Mouse (Mus musculus) heart, adult 2 months (tissue): ENCODE measurements around the gene Caly. TPM values are rescaled to one million over a fixed set of nuclear protein-coding genes. Genes with fewer than 3 reads are reported as not detected.

Experiments used
- DNase-seq, 2 experiments: peaks; one replicate each; pipeline ENCODE4 v3.0.0; 2021
- H3K27ac ChIP-seq: fragments of 200-600 bp; 2 replicates; pipeline ENCODE4 v1.8.1; 2022
- H3K27me3 ChIP-seq: fragments of 200-500 bp; 2 replicates; pipeline ENCODE4 v1.6.1; 2012; ENCODE audit warnings: mild to moderate bottlenecking, low read length, inconsistent platforms, mixed read lengths; ENCODE audit not compliant: control insufficient read depth, insufficient read depth
- H3K36me3 ChIP-seq: fragments of 200-500 bp; 2 replicates; pipeline ENCODE4 v1.6.1; 2012; ENCODE audit warnings: low read length, inconsistent platforms; ENCODE audit not compliant: control insufficient read depth, insufficient read depth
- H3K4me1 ChIP-seq: fragments of 200-500 bp; 2 replicates; pipeline ENCODE4 v1.6.1; 2011; ENCODE audit warnings: low read length; ENCODE audit not compliant: control insufficient read depth, insufficient read depth
- H3K4me3 ChIP-seq: fragments of 200-600 bp; 2 replicates; pipeline ENCODE4 v1.8.1; 2022
- H3K79me2 ChIP-seq: fragments of 200-500 bp; replicated peaks from 2 replicates; pipeline ENCODE4 v1.6.1; 2012; ENCODE audit warnings: mild to moderate bottlenecking, inconsistent platforms, low read length, moderate library complexity, mixed read lengths; ENCODE audit not compliant: control insufficient read depth, insufficient read depth
- H3K9ac ChIP-seq: fragments of 200-500 bp; 2 replicates; pipeline ENCODE4 v1.6.1; 2012; ENCODE audit warnings: low read depth, mild to moderate bottlenecking, control low read depth, inconsistent platforms, low read length, mixed read lengths
- CTCF ChIP-seq: fragments of 200-600 bp; IDR thresholded peaks from 2 replicates; pipeline ENCODE4 v1.8.1; 2022; ENCODE audit warnings: antibody characterized with exemption, mild to moderate bottlenecking, moderate library complexity
- EP300 ChIP-seq: fragments of 200-500 bp; IDR thresholded peaks from 2 replicates; pipeline ENCODE4 v1.6.1; 2011; ENCODE audit warnings: low read depth, low read length, control low read depth; ENCODE audit not compliant: insufficient read depth
- POLR2A ChIP-seq: fragments of 200-500 bp; IDR thresholded peaks from 2 replicates; pipeline ENCODE4 v1.6.1; 2011; ENCODE audit warnings: mild to moderate bottlenecking, low read depth, low read length, control low read depth; ENCODE audit not compliant: insufficient read depth
- WGBS: fragments of 180-500 bp; shearing (Covaris S2); methylation state at CpG from one replicate; pipeline ENCODE4 v1.1.7; 2018; 5-methylcytosine and 5-hydroxymethylcytosine counted together
- intact Hi-C: fragments of 180-260 bp; cut with DNase I; formaldehyde crosslinking; loops from one replicate; pipeline ENCODE4 v1.15.1; 2025
- polyA plus RNA-seq: library from polyadenylated mRNA; depleted of rRNA; stranded (reverse); fragments of >200 nt; gene quantifications from 2 replicates; pipeline ENCODE4 v1.2.3, GENCODE M21; 2012
- total RNA-seq, 2 experiments: library from RNA; stranded (reverse); gene quantifications; 2 replicates each; pipeline ENCODE4 v1.2.3; 2021

The Caly gene
- total and polyA plus RNA-seq, 3 experiments, result 0.10 to 0.23 TPM; not detected in 1

GRCm38 (mm10) chr7:140111943-140112342 is 29.6 kb upstream of the Caly start:
- TF ChIP-seq CTCF (no peak), EP300 (no peak), POLR2A (no peak)
- H3K4me1 ChIP-seq, result no peaks in the 10 kb centered on the region; the same call in 1 of the 2 replicates
- DNase-seq, result no peak
- no peaks in the 10 kb centered on the region for H3K27me3 ChIP-seq
- intact Hi-C loops, result no loop called here
- H3K4me3 ChIP-seq, result no peak overlapping the region
- H3K27ac ChIP-seq, result no peak overlapping the region
- no peak overlapping the region for H3K9ac ChIP-seq
- 43% methylated on average over 3 of the region's 3 CpGs for WGBS
- 0 out of 2 replicates have a peak, but pooled peaks cover under 1% of the 10 kb centered on the region for H3K36me3 ChIP-seq
- H3K79me2 ChIP-seq, result no peaks in the 10 kb centered on the region; the same call in 1 of the 2 replicates

GRCm38 (mm10) chr7:140104009-140104408 is 21.7 kb upstream of the Caly start:
- no peaks in the 10 kb centered on the region for H3K79me2 ChIP-seq
- no peaks in the 10 kb centered on the region for H3K36me3 ChIP-seq
- peaks cover 2% of the 10 kb centered on the region; the same call in 1 of the 2 replicates for H3K4me1 ChIP-seq
- WGBS, result 70% methylated on average over 4 of the region's 4 CpGs
- TF ChIP-seq EP300 (no peak), CTCF (no peak), POLR2A (no peak)
- DNase-seq, result no peak
- intact Hi-C loops, result no loop called here
- no peak overlapping the region for H3K4me3 ChIP-seq
- H3K9ac ChIP-seq, result no peak overlapping the region
- H3K27me3 ChIP-seq, result no peaks in the 10 kb centered on the region
- H3K27ac ChIP-seq, result no peak overlapping the region

GRCm38 (mm10) chr7:140101993-140102860 is 19.9 kb upstream of the Caly start, which contains the start of gene Fuom:
Fuom (minus strand) TSS chr7:140102441.
- no peaks in the 10 kb centered on the region for H3K27me3 ChIP-seq
- H3K4me1 ChIP-seq, result peaks cover 2% of the 10 kb centered on the region; the same call in 1 of the 2 replicates
- no peaks in the 10 kb centered on the region for H3K36me3 ChIP-seq
- no peaks in the 10 kb centered on the region for H3K79me2 ChIP-seq
- WGBS, result under 1% methylated on average over 30 of the region's 30 CpGs
- H3K27ac ChIP-seq, result peak within 1 kb of the TSS; percentile 85
- DNase-seq, result peak; percentile 90 to 91
- intact Hi-C loops, result loop anchor here (1.0 to 2.0 kb wide), 2 partner anchors 15 to 66 kb away; partner anchors contain the start of genes Echs1, Tubgcp2 and Zfp511
- H3K9ac ChIP-seq, result peak within 1 kb of the TSS; percentile 68
- peak within 1 kb of the TSS; percentile 65 for H3K4me3 ChIP-seq
- TF ChIP-seq CTCF (no peak), POLR2A (peak; percentile 76), EP300 (no peak)

GRCm38 (mm10) chr7:140101498-140101897 is 19.1 kb upstream of the Caly start:
- 0 out of 2 replicates have a peak overlapping the region, but pooled peaks have one; percentile 37 for H3K27ac ChIP-seq
- TF ChIP-seq EP300 (no peak; the same call in 1 of the 2 replicates), CTCF (no peak), POLR2A (no peak)
- 74% methylated on average over 10 of the region's 10 CpGs for WGBS
- DNase-seq, result no peak
- peaks cover 2% of the 10 kb centered on the region; the same call in 1 of the 2 replicates for H3K4me1 ChIP-seq
- no peaks in the 10 kb centered on the region for H3K27me3 ChIP-seq
- no peaks in the 10 kb centered on the region for H3K79me2 ChIP-seq
- H3K36me3 ChIP-seq, result no peaks in the 10 kb centered on the region
- peak overlapping the region; percentile 65 for H3K4me3 ChIP-seq
- intact Hi-C loops, result loop anchor here (1.0 kb wide), 1 partner anchor 65 kb away; the partner anchor contains the start of genes Tubgcp2 and Zfp511
- H3K9ac ChIP-seq, result peak overlapping the region; percentile 68

GRCm38 (mm10) chr7:140098466-140098865 is 16.1 kb upstream of the Caly start:
- no peak for DNase-seq
- Histone ChIP-seq H3K27ac (no peak overlapping the region), H3K4me1 (peaks cover 2% of the 10 kb centered on the region; the same call in 1 of the 2 replicates), H3K9ac (no peak overlapping the region), H3K27me3 (no peaks in the 10 kb centered on the region), H3K36me3 (no peaks in the 10 kb centered on the region), H3K4me3 (no peak overlapping the region), H3K79me2 (no peaks in the 10 kb centered on the region)
- intact Hi-C loops, result no loop called here
- TF ChIP-seq POLR2A (no peak), CTCF (no peak), EP300 (no peak)
- WGBS, result 55% methylated on average over 1 of the region's 1 CpGs
